Mouse (Mus musculus) kidney, postnatal 25 days (tissue): Measurements from ENCODE around the gene Hmcn2.
A peak's percentile ranks its signal among the peaks of the same experiment; 100 is the strongest.

ENCODE experiments used
- DNase-seq, 2 experiments: peaks; one replicate each; pipeline ENCODE4 v3.0.0; 2021; ENCODE audit warnings: mixed read lengths in 2 of 2

Gene Hmcn2

GRCm38 (mm10) chr2:31305684-31306083, 8.5 kb upstream of the Hmcn2 start:
- DNase-seq = peak in 1 of 2 experiments; percentile 59

DNA sequence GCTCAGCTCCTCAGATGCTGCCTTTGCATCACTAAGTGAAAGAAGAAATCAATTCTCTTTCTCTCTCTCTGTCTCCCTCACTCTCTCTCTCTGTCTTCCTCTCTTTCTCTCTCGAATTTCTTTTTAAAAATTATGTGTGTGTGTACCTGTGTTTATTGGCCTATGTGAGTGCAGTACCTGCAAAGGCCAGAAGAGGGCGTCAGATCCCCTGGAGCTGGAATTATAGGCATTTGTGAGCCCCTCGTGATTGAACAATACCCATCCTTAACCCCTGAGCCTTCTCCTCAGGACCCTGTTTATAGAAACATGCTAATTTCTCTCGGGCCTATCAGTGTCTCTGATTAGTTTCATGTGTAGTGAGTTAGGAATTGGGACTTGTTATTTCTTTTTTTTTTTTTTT, 6.0 kb upstream of the Hmcn2 start:
- no peak for DNase-seq

DNA sequence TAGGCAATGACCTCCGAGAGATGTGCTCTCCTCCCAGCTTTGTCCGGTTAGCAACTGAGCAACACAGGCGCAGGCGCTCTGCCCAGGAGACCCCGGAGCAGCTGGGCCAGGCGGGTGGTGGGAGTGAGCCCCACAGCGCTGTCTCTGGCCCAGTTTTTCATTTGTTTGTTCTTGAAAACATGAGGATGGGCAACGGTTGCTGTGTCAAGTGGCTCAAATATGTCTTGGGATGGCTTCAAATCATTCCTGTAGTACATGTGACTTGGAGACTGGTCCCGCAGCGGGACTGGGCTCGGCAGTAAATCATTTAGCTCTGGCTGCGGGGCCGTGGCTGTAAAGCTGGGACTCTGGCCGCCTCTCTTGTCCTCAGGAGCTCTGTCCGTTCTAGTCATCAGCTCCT, 4.7 kb upstream of the Hmcn2 start:
- no peak for DNase-seq

- no peak for DNase-seq
These were observed 3.9 kb downstream of the Hmcn2 start for GRCm38 (mm10) chr2:31318162-31318561.

GRCm38 (mm10) chr2:31319200-31319599, 5.0 kb downstream of the Hmcn2 start:
- DNase-seq = no peak

DNA sequence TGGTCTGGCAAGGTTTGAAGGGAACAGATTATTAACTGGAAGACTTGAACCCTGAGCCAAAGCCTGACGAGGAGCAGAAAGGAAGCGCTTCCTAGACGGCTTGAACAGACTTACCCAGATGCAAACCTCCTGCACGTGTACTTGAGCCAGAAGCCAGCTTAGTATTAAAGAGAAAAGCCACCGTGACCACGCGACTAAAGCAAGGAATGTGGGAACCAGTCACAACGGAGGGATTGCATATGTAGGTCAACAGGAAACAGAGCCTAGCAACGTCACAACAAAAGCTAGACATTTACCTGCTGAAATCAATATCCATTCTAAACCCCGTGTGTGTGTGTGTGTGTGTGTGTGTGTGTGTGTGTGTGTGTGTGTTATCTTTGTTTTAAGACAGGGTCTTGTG, 13.0 kb downstream of the Hmcn2 start:
- no peak for DNase-seq

DNA sequence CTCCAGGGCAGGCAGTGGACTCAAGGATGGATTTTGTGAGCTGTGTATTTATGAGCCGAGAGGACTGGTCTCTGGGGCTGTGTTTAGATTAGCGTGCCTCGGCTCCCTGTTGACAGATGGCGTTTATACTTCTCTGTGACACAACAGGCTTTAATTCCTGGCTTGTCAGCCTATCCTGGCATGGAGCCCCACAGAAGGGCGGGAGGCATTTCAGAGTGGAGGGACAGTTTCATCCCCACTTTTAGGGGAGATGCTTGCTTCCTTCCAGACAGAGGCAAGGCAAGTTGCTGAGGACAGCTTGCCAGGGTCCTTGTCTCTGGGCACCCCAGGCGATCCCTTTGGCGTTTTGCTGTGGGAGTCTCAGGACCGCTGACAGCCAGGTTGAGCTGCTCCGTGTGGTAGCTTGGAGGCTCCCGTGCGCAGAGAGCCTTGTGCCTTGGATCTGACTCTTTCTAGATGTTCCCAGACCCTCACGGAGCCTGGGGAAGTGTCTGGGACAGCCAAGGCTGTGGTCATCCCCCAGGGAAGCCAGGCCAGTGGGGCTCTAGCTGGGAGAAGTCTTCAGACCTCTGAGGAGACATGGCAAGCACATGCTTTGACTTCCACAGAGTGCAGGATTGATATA, 23.6 kb downstream of the Hmcn2 start:
- no peak for DNase-seq

GRCm38 (mm10) chr2:31339826-31340225, 25.6 kb downstream of the Hmcn2 start:
- peak; percentile 45 to 64 for DNase-seq

DNA sequence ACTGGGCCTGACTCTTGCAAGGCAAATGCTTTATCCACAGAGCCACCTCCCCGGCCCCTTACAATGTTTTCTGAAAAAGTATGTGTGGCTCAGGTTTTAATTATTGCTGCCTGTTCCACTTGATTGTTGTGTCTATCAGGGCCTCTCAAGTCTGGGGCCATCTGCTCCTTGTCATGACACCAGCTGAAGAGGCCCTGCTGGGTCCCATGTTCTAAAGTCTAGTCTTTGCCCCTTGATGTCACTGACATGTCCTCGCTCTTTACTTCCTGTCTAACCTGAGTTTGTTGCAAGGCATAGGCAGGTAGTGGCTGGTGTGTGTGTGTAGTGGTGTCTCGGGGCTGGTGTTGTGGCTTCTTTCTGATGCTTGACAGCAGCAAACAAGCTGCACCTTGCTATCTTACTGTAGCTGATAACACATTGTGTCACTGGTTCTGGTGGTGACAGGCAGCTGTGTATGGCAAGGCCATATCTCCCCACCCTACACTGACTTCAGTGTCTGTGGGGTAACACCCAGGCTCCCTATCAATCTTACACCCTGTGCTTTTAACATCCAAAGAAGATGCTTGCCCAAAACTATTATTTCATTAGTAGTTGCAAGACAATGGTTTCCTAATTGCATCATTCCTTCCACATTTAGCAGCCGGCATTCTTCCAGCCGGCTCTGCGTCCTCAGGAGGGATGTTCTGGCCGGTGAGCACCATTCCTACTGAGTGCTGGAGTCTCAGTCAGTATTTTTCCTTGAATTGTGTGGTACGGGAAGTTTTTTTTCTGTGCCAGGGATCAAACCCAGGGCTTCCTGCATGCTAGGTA, 27.7 kb downstream of the Hmcn2 start:
- DNase-seq = no peak

- peak; percentile 64 to 68 for DNase-seq
These were observed 31.9 kb downstream of the Hmcn2 start for GRCm38 (mm10) chr2:31346096-31346495.

DNA sequence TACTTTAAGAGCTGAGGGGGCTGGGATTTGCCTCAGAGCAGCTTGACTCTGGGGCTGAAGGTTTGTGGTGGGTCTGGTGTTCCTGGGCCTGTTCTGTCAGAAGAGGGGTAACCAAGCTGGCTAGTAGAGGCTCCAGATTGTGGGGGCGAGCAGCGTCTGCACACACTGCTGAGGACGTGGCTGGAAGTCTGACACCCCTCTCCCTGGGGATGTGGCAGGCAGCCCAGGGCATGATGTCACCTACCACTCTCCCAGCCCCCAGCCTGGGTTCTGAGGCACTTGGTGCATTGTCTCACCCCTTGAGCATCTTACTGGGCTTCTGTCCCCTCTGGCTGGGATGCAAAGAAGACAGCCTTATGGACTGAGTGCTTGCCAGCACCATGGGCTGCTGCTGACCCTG, 34.2 kb downstream of the Hmcn2 start:
- DNase-seq = no peak

- DNase-seq = no peak
These were observed 34.6 kb downstream of the Hmcn2 start for GRCm38 (mm10) chr2:31348850-31349249.

- DNase-seq = no peak
These were observed 42.6 kb downstream of the Hmcn2 start for GRCm38 (mm10) chr2:31356771-31357170.

DNA sequence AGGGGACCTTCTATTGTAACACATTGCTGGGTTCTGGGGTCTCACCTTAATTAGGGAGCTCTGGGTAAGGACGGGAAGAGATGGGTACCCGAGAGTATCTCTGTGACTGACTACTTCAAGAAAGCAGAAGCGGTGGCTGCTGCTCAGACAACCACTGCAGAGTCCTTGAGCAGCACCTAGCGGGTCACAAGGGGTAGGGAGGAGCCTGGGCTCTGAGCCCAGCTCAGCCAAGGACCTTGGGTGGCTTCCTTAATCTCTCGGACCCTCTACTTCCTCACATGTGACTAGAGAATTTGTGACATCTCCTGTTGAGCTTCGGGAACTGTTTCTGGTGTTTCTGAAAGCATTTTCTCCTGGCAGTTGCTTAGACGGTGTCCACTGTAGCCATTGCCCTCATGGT, 45.1 kb downstream of the Hmcn2 start:
- DNase-seq = no peak

- DNase-seq = no peak
These were observed 53.0 kb downstream of the Hmcn2 start for GRCm38 (mm10) chr2:31367186-31367585.

DNA sequence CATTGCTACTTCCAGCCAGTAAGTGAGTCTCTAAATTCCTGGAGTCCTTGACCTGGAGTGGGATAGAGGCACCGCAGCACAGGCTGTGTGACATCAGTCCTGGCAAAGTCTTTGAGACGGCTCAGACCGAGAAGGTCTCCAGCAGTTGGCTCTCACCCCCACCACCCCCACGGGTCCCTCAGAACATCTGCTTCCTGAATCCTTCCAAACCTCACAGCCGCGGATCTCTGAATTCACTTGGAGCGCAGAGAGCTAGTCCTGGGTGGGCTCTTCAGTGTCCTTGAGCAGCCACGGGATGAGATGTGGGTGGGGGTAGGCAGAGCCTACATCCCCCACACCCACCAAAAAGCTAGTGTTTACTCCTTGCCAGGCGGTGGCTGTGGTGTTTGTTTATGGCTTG, 57.2 kb downstream of the Hmcn2 start:
- DNase-seq = peak; percentile 26 to 48

DNA sequence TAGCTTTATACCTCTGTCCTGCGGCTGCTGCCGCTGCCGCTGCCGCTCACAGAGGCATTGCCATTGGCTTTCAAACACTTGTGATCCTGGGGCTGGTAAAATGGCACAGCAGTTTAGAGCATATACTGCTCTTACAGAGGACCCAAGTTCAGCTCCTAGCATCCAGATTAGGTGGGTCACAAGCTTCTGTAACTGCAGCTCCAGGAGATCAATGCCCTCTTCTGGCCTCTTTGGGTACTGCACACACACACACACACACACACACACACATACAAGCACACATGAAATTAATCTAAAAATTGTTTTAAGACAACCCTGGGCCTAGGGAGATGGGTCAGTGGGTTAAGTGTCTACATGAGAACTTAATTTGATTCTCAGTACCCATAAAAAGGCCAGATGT, 58.0 kb downstream of the Hmcn2 start:
- no peak for DNase-seq

DNA sequence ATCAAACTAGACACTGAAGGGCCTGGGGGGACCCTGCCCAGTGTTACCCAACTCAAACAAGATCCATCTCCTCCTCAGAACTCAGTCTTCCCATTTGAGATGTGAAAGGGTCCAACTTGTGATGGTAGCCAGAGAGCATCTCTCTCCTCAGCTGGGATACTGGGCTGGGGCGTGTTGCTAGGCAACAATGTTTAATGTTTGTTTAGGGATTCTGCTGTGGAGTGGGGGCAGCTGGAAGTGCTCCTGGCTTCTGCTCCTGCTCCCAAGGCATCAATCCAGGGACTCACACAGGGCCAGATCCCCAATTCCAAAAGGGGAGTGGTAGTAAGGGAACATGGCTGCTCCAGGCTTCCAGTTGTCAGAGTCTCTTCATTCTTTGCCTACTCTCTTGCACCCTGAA, 60.2 kb downstream of the Hmcn2 start:
- DNase-seq = no peak

- DNase-seq = no peak
These were observed 61.8 kb downstream of the Hmcn2 start for GRCm38 (mm10) chr2:31376057-31376456.

- DNase-seq = no peak
These were observed 63.3 kb downstream of the Hmcn2 start for GRCm38 (mm10) chr2:31377481-31377880.

- DNase-seq = peak; percentile 44 to 67
These were observed 67.2 kb downstream of the Hmcn2 start for GRCm38 (mm10) chr2:31381292-31381846.

GRCm38 (mm10) chr2:31382952-31383351, 68.7 kb downstream of the Hmcn2 start:
- DNase-seq = peak; percentile 62 to 64

- no peak for DNase-seq
These were observed 102.8 kb downstream of the Hmcn2 start for GRCm38 (mm10) chr2:31416968-31417367.

DNA sequence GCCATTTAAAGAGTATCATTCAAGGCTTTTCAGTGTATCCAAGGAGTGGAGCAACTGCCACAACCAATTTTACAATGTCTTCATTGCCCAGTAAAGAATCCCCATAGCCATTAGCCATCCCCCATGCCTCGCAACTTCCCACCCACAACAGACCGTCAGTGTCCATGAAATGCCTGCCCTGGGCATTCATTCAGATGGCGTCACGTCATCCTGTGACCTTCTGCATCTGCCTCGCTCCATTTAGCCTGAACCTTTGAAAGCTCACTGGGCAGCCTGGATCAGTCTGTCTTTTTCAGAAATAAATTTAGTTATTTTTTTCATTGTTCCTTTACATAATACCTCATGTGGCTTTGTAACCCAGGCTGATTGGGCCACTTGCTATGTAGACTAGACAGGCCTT, 103.8 kb downstream of the Hmcn2 start:
- no peak for DNase-seq
